Mouse (Mus musculus) erythroblast, embryonic 14.5 days (primary cell): ENCODE data around the gene Tet1.

Experiments
- GATA1 ChIP-seq: IDR thresholded peaks from 2 replicates; pipeline ENCODE4 v1.6.1; 2012; ENCODE audit warnings: low read length, inconsistent platforms, mixed read lengths
- TAL1 ChIP-seq: IDR thresholded peaks from 3 replicates; pipeline ENCODE4 v1.6.1; 2012; ENCODE audit warnings: low read length, inconsistent platforms, mixed read lengths

DNA sequence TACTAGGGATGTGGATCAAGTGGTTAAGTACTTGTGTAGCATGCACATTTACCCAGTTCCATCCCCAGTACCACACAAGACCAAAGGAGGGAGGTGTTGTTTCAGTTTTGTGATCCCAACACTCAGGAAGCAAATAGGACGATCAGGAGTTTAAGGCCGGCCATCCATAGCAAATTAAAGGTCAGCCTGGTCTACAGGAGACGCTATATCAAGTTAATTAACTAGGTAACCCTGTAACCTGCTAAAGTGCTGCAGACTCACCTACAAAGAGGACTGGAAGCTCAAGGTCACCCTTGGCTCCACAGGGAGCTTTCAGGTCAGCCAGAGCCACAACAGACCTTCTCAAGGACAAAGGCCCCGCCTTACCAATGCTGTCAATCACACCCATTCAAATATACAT lies 12.0 kb downstream of the Tet1 start:
- TF ChIP-seq TAL1 (no peak), GATA1 (no peak)
